Mouse (Mus musculus) CH12.LX (cell line): ENCODE measurements around the gene Phf21a.

Experiments used
- CHD1 ChIP-seq: IDR thresholded peaks from 2 replicates; pipeline ENCODE4 v1.6.1; 2012; ENCODE audit warnings: low read depth, low read length, improper control_type of control experiment, inconsistent platforms
- CTCF ChIP-seq, 2 experiments: IDR thresholded peaks in 1 of 2; conservative IDR thresholded peaks in 1 of 2; 2 replicates each; pipeline ENCODE4 v1.5.1; 2011 to 2012; ENCODE audit warnings: low read depth in 2 of 2, low read length in 2 of 2, improper control_type of control experiment in 1 of 2, inconsistent platforms in 1 of 2, mild to moderate bottlenecking in 1 of 2, moderate library complexity in 1 of 2
- HCFC1 ChIP-seq: IDR thresholded peaks from 2 replicates; pipeline ENCODE4 v1.6.1; 2012; ENCODE audit warnings: low read depth, mild to moderate bottlenecking, inconsistent platforms, low read length, improper control_type of control experiment
- MAZ ChIP-seq: IDR thresholded peaks from 2 replicates; pipeline ENCODE4 v1.6.1; 2012; ENCODE audit warnings: low read depth, mild to moderate bottlenecking, inconsistent platforms, low read length, improper control_type of control experiment, moderate library complexity
- PAX5 ChIP-seq: IDR thresholded peaks from 2 replicates; pipeline ENCODE4 v1.6.1; 2012; ENCODE audit warnings: low read length, inconsistent platforms, mixed read lengths
- POLR2A ChIP-seq: IDR thresholded peaks from 2 replicates; pipeline ENCODE4 v1.6.1; 2011; ENCODE audit warnings: low read depth, mild to moderate bottlenecking, improper control_type of control experiment, low read length
- POLR2AphosphoS2 ChIP-seq: IDR thresholded peaks from 2 replicates; pipeline ENCODE4 v1.6.1; 2011; ENCODE audit warnings: low read depth, low read length, improper control_type of control experiment
- SIN3A ChIP-seq: IDR thresholded peaks from 2 replicates; pipeline ENCODE4 v1.6.1; 2012; ENCODE audit warnings: low read length, improper control_type of control experiment, inconsistent platforms
- USF1 ChIP-seq: IDR thresholded peaks from 2 replicates; pipeline ENCODE4 v1.6.1; 2014; ENCODE audit warnings: low read depth, mild to moderate bottlenecking, inconsistent platforms, low read length, improper control_type of control experiment
- ZNF384 ChIP-seq: IDR thresholded peaks from 2 replicates; pipeline ENCODE4 v1.6.1; 2012; ENCODE audit warnings: low read depth, low read length, improper control_type of control experiment, inconsistent platforms

GRCm38 (mm10) chr2:92291526-92291925, 198.6 kb downstream of the Phf21a start:
- TF ChIP-seq HCFC1: no peak
- no peak for TF ChIP-seq POLR2AphosphoS2
- TF ChIP-seq CTCF (conservative IDR thresholded peaks at IDR 0.05 in 1 of 2, IDR thresholded peaks at IDR 0.05 in 1 of 2; ENCODE audit: low read depth in 2 of 2, low read length in 2 of 2): no peak
- no peak for TF ChIP-seq POLR2A
- TF ChIP-seq CHD1: no peak
- TF ChIP-seq PAX5: no peak
- no peak for TF ChIP-seq USF1
- no peak for TF ChIP-seq MAZ
- no peak for TF ChIP-seq SIN3A
- TF ChIP-seq ZNF384: no peak
